Mouse (Mus musculus) liver (tissue): ENCODE data around the gene Cyp2b10.
"Not testable (repeated sequence)": the region's sequence is repeated elsewhere in the genome, so short reads cannot be mapped to it uniquely, and the experiment has no call there.

Source experiments
- DNase-seq: peaks from one replicate; pipeline ENCODE4 v3.0.0-alpha.2; 2020; ENCODE audit warnings: mixed read lengths

Gene Cyp2b10

DNA sequence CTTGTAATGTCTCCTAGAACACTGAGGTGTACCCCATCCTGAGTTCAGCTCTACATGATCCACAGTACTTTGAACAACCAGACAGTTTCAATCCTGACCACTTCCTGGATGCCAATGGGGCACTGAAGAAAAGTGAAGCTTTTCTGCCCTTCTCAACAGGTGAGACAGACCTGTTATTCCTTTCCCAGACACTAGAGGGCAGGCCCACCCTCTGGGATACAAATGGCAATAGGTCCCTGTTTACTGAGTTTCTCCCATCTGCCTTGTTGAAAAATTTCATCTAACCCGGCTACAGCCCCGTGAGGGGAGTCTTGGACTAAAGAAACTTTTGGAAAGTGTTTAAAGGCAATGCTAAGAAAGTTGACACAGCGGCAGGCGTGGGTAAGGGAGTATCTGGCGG lies 19.9 kb downstream of the Cyp2b10 start:
- DNase-seq = not testable (repeated sequence)

DNA sequence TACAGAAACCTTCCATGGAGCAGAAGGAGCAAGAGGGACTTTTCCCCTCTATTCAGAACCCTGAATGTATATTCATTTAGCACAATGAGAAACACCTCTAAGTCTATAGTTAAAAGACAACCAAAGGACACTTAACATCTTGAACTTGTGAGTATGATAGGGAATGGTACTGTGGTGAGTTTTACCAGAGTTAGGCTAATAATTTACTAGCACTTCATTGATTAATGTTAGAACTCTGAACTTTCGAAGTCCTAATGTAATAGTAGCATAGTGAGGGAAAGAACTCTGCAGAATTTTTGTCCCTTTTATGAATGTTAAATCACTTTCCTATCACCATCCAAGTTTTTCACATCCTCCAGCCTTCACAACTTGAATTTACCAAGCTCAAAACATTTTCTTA lies 22.0 kb downstream of the Cyp2b10 start:
- DNase-seq = no peak

DNA sequence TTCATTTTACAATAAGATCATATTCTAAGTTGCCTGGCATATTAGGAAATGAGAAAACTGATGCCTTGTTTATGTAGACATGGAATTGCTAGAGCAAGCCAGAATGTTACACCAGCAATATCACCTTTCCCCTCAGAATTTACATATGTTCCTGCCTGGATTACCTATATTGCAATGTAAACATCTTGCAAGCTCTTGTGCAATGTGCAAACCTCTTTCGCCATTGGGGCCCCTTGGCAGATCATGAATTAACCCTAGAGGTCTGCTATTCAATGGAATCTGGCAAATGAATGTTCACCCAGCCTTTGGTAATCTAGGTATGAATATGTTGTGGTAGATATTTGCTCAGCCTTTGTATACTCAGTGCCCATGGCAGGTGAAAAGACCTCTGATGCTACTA lies 47.9 kb downstream of the Cyp2b10 start:
- DNase-seq = no peak
